Mouse (Mus musculus) heart, postnatal 4 days (tissue): ENCODE data around the gene Slc32a1. TPM values are rescaled to one million over a fixed set of nuclear protein-coding genes. Genes with fewer than 3 reads are reported as not detected.
A peak's percentile ranks its signal among the peaks of the same experiment; 100 is the strongest.

Experiments
- DNase-seq: peaks from one replicate; pipeline ENCODE4 v3.0.0; 2021
- total RNA-seq, 2 experiments: library from RNA; stranded (reverse); gene quantifications; 2 replicates each; pipeline ENCODE4 v1.2.3; 2021

Gene Slc32a1
- not detected for total RNA-seq

GRCm38 (mm10) chr2:158610488-158611325 is at the start of gene Slc32a1:
Slc32a1 (plus strand) TSS chr2:158610767.
- DNase-seq, result peak; percentile 13

GRCm38 (mm10) chr2:158560801-158561200 is 49.8 kb upstream of the Slc32a1 start:
- DNase-seq, result no peak

- DNase-seq, result no peak
These were observed 49.0 kb upstream of the Slc32a1 start for GRCm38 (mm10) chr2:158561371-158562144.

GRCm38 (mm10) chr2:158570421-158571081 is 40.0 kb upstream of the Slc32a1 start:
- peak; percentile 75 for DNase-seq

- no peak for DNase-seq
These were observed 30.6 kb upstream of the Slc32a1 start for GRCm38 (mm10) chr2:158579979-158580378.

GRCm38 (mm10) chr2:158584621-158585358 is 25.8 kb upstream of the Slc32a1 start:
- peak; percentile 66 for DNase-seq

- no peak for DNase-seq
These were observed 21.9 kb upstream of the Slc32a1 start for GRCm38 (mm10) chr2:158588524-158589271.

- no peak for DNase-seq
These were observed 20.1 kb upstream of the Slc32a1 start for GRCm38 (mm10) chr2:158590495-158590894.

- no peak for DNase-seq
These were observed 19.3 kb upstream of the Slc32a1 start for GRCm38 (mm10) chr2:158591286-158591685.

GRCm38 (mm10) chr2:158593371-158593770 is 17.2 kb upstream of the Slc32a1 start:
- DNase-seq, result no peak

GRCm38 (mm10) chr2:158595103-158595502 is 15.5 kb upstream of the Slc32a1 start:
- DNase-seq, result peak; percentile 43

GRCm38 (mm10) chr2:158595577-158595976 is 15.0 kb upstream of the Slc32a1 start:
- DNase-seq, result no peak

- DNase-seq, result no peak
These were observed 13.8 kb upstream of the Slc32a1 start for GRCm38 (mm10) chr2:158596803-158597202.

- DNase-seq, result no peak
These were observed 10.1 kb upstream of the Slc32a1 start for GRCm38 (mm10) chr2:158600517-158600916.

GRCm38 (mm10) chr2:158601326-158601725 is 9.2 kb upstream of the Slc32a1 start:
- no peak for DNase-seq

GRCm38 (mm10) chr2:158602663-158603062 is 7.9 kb upstream of the Slc32a1 start:
- no peak for DNase-seq

- no peak for DNase-seq
These were observed 4.0 kb upstream of the Slc32a1 start for GRCm38 (mm10) chr2:158606511-158606964.

GRCm38 (mm10) chr2:158609681-158610080 is 886 bp upstream of the Slc32a1 start:
- DNase-seq, result no peak

GRCm38 (mm10) chr2:158611326-158611719 is 756 bp downstream of the Slc32a1 start:
- DNase-seq, result no peak

GRCm38 (mm10) chr2:158611726-158612670 is 1.4 kb downstream of the Slc32a1 start:
- DNase-seq, result no peak
